Mouse (Mus musculus): ENCODE measurements at regions not wholly inside any gene's neighbourhood (a gene's known extent, or its start where the extent isn't known, plus 50 kb on each side); places are given as distances from the start of the nearest gene placed in this dataset.

DNA sequence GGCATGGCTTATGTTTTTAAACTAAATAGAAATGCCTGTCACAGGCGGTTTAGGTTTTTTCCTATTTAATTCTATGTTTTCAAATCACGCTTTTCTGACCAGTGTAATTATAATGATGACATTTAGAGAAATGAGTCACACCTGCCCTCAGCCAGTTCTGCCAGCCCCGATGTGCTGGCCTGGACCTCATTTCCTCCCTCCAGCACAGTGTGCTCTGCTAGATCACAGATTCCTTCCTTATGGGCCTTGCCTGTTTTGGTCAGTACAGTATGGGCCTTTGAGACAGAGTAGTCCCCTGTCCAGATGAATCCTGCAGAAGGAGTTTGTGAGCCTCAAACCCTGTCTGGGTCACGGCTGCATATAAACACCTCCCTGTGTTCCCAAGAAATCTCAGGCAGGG, 569.6 kb upstream of the Btbd3 start:
- Histone ChIP-seq H3K36me3 (ENCODE audit: control insufficient read depth, insufficient read depth, low read length) (no peaks in the 10 kb centered on the region), H3K27ac (ENCODE audit: low read depth, low read length) (no peak overlapping the region), H3K4me2 (ENCODE audit: low read length) (no peak overlapping the region), H3K4me1 (ENCODE audit: control insufficient read depth, insufficient read depth, low read depth, low read length) (no peaks in the 10 kb centered on the region), H3K9me3 (ENCODE audit: control insufficient read depth, low read length) (no peaks in the 10 kb centered on the region), H3K9ac (ENCODE audit: low read depth, low read length) (no peak overlapping the region), H3K27me3 (replicated peaks; ENCODE audit: control insufficient read depth, insufficient read depth, low read length) (no peaks in the 10 kb centered on the region), H3K4me3 (ENCODE audit: low read length) (no peak overlapping the region)
- 78% methylated on average over 4 of the region's 4 CpGs for WGBS
- ATAC-seq: no peak

DNA sequence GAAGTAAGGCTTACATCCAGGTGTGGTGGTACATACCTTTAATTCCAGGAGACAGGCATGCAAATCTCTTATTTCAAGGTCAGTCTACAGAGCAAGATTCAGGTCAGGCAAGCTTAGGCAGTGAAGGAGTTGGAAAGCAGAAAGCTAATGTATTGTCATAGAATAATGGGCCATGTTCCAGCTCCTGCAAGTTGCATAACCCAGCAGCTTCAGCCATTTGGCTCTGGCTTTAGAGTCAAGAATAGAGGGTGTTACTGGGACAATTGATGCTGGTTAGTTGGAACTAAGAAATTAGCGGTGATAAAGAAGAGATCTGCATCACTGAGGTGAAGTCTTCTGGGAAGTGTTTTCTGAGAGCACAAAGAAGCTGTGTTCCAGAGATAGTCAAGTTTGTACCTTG, 565.3 kb upstream of the Jag1 start:
- no peak for ATAC-seq
- Histone ChIP-seq H3K9me3 (ENCODE audit: control insufficient read depth, low read length) (no peaks in the 10 kb centered on the region), H3K9ac (ENCODE audit: low read depth, low read length) (no peak overlapping the region), H3K4me3 (ENCODE audit: low read length) (no peak overlapping the region), H3K4me1 (ENCODE audit: control insufficient read depth, insufficient read depth, low read depth, low read length) (no peaks in the 10 kb centered on the region), H3K27ac (ENCODE audit: low read depth, low read length) (no peak overlapping the region), H3K27me3 (replicated peaks; ENCODE audit: control insufficient read depth, insufficient read depth, low read length) (no peaks in the 10 kb centered on the region), H3K36me3 (ENCODE audit: control insufficient read depth, insufficient read depth, low read length) (no peaks in the 10 kb centered on the region), H3K4me2 (ENCODE audit: low read length) (no peak overlapping the region)
- 97% methylated on average over 1 of the region's 1 CpGs for WGBS

- no peaks in the 10 kb centered on the region for H3K4me1 ChIP-seq (ENCODE audit: control insufficient read depth, insufficient read depth, low read depth, low read length)
- no peak overlapping the region for H3K27ac ChIP-seq (ENCODE audit: low read depth, low read length)
- WGBS: 61% methylated on average over 2 of the region's 2 CpGs
- no peak overlapping the region for H3K9ac ChIP-seq (ENCODE audit: low read depth, low read length)
- ATAC-seq: no peak
- H3K4me3 ChIP-seq (ENCODE audit: low read length): no peak overlapping the region
- no peaks in the 10 kb centered on the region for H3K36me3 ChIP-seq (ENCODE audit: control insufficient read depth, insufficient read depth, low read length)
- no peaks in the 10 kb centered on the region for H3K9me3 ChIP-seq (ENCODE audit: control insufficient read depth, low read length)
- H3K4me2 ChIP-seq (ENCODE audit: low read length): no peak overlapping the region
- no peaks in the 10 kb centered on the region for H3K27me3 ChIP-seq (replicated peaks; ENCODE audit: control insufficient read depth, insufficient read depth, low read length)
Observed at GRCm38 (mm10) chr2:137663171-137663570, 546.7 kb upstream of the Jag1 start.

GRCm38 (mm10) chr2:137662216-137662615, 545.8 kb upstream of the Jag1 start:
- Histone ChIP-seq H3K4me1 (ENCODE audit: control insufficient read depth, insufficient read depth, low read depth, low read length) (no peaks in the 10 kb centered on the region), H3K27me3 (replicated peaks; ENCODE audit: control insufficient read depth, insufficient read depth, low read length) (no peaks in the 10 kb centered on the region), H3K9ac (ENCODE audit: low read depth, low read length) (no peak overlapping the region), H3K36me3 (ENCODE audit: control insufficient read depth, insufficient read depth, low read length) (no peaks in the 10 kb centered on the region), H3K4me2 (ENCODE audit: low read length) (no peak overlapping the region), H3K4me3 (ENCODE audit: low read length) (no peak overlapping the region), H3K9me3 (ENCODE audit: control insufficient read depth, low read length) (no peaks in the 10 kb centered on the region), H3K27ac (ENCODE audit: low read depth, low read length) (no peak overlapping the region)
- no peak for ATAC-seq
- WGBS: 93% methylated on average over 2 of the region's 2 CpGs

- Histone ChIP-seq H3K9me3 (ENCODE audit: control insufficient read depth, low read length) (no peaks in the 10 kb centered on the region), H3K4me1 (ENCODE audit: control insufficient read depth, insufficient read depth, low read depth, low read length) (no peaks in the 10 kb centered on the region), H3K27ac (ENCODE audit: low read depth, low read length) (no peak overlapping the region), H3K4me3 (ENCODE audit: low read length) (no peak overlapping the region), H3K4me2 (ENCODE audit: low read length) (no peak overlapping the region), H3K27me3 (replicated peaks; ENCODE audit: control insufficient read depth, insufficient read depth, low read length) (no peaks in the 10 kb centered on the region), H3K9ac (ENCODE audit: low read depth, low read length) (no peak overlapping the region), H3K36me3 (ENCODE audit: control insufficient read depth, insufficient read depth, low read length) (no peaks in the 10 kb centered on the region)
- ATAC-seq: no peak
- whole genome bisulfite sequencing: 76% methylated on average over 1 of the region's 1 CpGs
Observed at GRCm38 (mm10) chr2:137660449-137660848, 544.0 kb upstream of the Jag1 start.

DNA sequence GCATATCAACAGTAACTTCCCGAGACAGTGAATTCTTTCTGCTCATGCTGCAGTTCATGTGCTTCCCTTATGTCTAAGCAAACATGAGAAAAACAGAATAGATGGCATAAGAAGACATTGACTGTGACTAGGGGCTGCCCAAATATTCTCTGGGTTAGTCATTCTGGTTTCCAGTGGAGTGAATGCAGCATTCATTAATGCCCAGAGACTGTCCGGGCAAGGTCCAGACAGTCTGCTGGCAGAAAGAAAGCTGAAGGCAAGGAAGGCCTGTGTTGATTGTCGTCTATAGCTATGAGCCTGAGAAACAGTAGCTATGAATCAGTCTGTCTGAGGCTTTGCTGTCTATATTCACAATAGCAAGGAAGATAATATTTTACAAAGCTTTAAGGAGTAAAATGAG, 537.9 kb upstream of the Jag1 start:
- ATAC-seq: no peak
- Histone ChIP-seq H3K36me3 (ENCODE audit: control insufficient read depth, insufficient read depth, low read length) (no peaks in the 10 kb centered on the region), H3K9me3 (ENCODE audit: control insufficient read depth, low read length) (no peaks in the 10 kb centered on the region), H3K27me3 (replicated peaks; ENCODE audit: control insufficient read depth, insufficient read depth, low read length) (no peaks in the 10 kb centered on the region), H3K4me2 (ENCODE audit: low read length) (no peak overlapping the region), H3K4me3 (ENCODE audit: low read length) (no peak overlapping the region), H3K9ac (ENCODE audit: low read depth, low read length) (no peak overlapping the region), H3K27ac (ENCODE audit: low read depth, low read length) (no peak overlapping the region), H3K4me1 (ENCODE audit: control insufficient read depth, insufficient read depth, low read depth, low read length) (no peaks in the 10 kb centered on the region)
- 81% methylated on average over 3 of the region's 3 CpGs for WGBS

GRCm38 (mm10) chr2:137644160-137644559, 527.7 kb upstream of the Jag1 start:
- WGBS: 60% methylated on average over 2 of the region's 2 CpGs
- H3K36me3 ChIP-seq (ENCODE audit: control insufficient read depth, insufficient read depth, low read length): no peaks in the 10 kb centered on the region
- no peak overlapping the region for H3K9ac ChIP-seq (ENCODE audit: low read depth, low read length)
- no peak overlapping the region for H3K27ac ChIP-seq (ENCODE audit: low read depth, low read length)
- no peak overlapping the region for H3K4me2 ChIP-seq (ENCODE audit: low read length)
- H3K4me1 ChIP-seq (ENCODE audit: control insufficient read depth, insufficient read depth, low read depth, low read length): no peaks in the 10 kb centered on the region
- H3K4me3 ChIP-seq (ENCODE audit: low read length): no peak overlapping the region
- H3K9me3 ChIP-seq (ENCODE audit: control insufficient read depth, low read length): no peaks in the 10 kb centered on the region
- H3K27me3 ChIP-seq (replicated peaks; ENCODE audit: control insufficient read depth, insufficient read depth, low read length): no peaks in the 10 kb centered on the region
- ATAC-seq: no peak

GRCm38 (mm10) chr2:137643269-137644055, 527.0 kb upstream of the Jag1 start:
- Histone ChIP-seq H3K9me3 (ENCODE audit: control insufficient read depth, low read length) (no peaks in the 10 kb centered on the region), H3K4me3 (ENCODE audit: low read length) (no peak overlapping the region), H3K27me3 (replicated peaks; ENCODE audit: control insufficient read depth, insufficient read depth, low read length) (no peaks in the 10 kb centered on the region), H3K36me3 (ENCODE audit: control insufficient read depth, insufficient read depth, low read length) (no peaks in the 10 kb centered on the region), H3K27ac (ENCODE audit: low read depth, low read length) (no peak overlapping the region), H3K4me1 (ENCODE audit: control insufficient read depth, insufficient read depth, low read depth, low read length) (no peaks in the 10 kb centered on the region), H3K4me2 (ENCODE audit: low read length) (no peak overlapping the region), H3K9ac (ENCODE audit: low read depth, low read length) (no peak overlapping the region)
- ATAC-seq: no peak
- 73% methylated on average over 10 of the region's 10 CpGs for WGBS

- WGBS: 83% methylated on average over 4 of the region's 4 CpGs
- ATAC-seq: no peak
- H3K27me3 ChIP-seq (replicated peaks; ENCODE audit: control insufficient read depth, insufficient read depth, low read length): no peaks in the 10 kb centered on the region
- no peaks in the 10 kb centered on the region for H3K36me3 ChIP-seq (ENCODE audit: control insufficient read depth, insufficient read depth, low read length)
- H3K4me3 ChIP-seq (ENCODE audit: low read length): no peak overlapping the region
- H3K9ac ChIP-seq (ENCODE audit: low read depth, low read length): no peak overlapping the region
- H3K4me2 ChIP-seq (ENCODE audit: low read length): no peak overlapping the region
- no peaks in the 10 kb centered on the region for H3K4me1 ChIP-seq (ENCODE audit: control insufficient read depth, insufficient read depth, low read depth, low read length)
- no peaks in the 10 kb centered on the region for H3K9me3 ChIP-seq (ENCODE audit: control insufficient read depth, low read length)
- H3K27ac ChIP-seq (ENCODE audit: low read depth, low read length): no peak overlapping the region
Observed at GRCm38 (mm10) chr2:137635019-137635621, 518.7 kb upstream of the Jag1 start.
